Mouse (Mus musculus): ENCODE data around the gene Pkig. TPM values are rescaled to one million over a fixed set of nuclear protein-coding genes. Genes with fewer than 3 reads are reported as not detected.

Gene Pkig
- total RNA-seq, 2 experiments from 2014 or later, result 86.8 to 92.5 TPM

- DNase-seq, result no peak
Observed at GRCm38 (mm10) chr2:163712473-163712872, 54.3 kb downstream of the Pkig start.

- DNase-seq, result no peak
Observed at GRCm38 (mm10) chr2:163712874-163713273, 54.7 kb downstream of the Pkig start.

DNA sequence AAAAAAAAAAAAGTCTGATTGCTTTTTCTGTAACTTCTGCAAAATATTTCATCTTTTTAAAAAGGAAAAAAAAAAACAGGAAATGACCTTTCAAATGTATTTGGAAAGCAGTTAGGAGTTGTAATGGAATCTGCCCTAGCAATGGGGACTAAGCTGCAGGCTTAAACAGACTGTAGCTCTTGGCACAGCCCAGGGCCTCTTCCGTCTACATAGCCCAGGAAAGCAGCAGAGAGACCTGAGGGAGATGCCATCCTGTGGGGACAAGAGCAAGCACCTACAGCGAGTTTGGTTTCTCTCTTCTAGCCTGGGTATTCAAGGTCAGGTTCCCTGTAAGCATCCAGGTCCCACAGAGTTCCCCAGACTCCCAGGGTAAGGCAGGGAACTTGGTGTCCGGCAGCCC lies 55.2 kb downstream of the Pkig start:
- no peak for DNase-seq

DNA sequence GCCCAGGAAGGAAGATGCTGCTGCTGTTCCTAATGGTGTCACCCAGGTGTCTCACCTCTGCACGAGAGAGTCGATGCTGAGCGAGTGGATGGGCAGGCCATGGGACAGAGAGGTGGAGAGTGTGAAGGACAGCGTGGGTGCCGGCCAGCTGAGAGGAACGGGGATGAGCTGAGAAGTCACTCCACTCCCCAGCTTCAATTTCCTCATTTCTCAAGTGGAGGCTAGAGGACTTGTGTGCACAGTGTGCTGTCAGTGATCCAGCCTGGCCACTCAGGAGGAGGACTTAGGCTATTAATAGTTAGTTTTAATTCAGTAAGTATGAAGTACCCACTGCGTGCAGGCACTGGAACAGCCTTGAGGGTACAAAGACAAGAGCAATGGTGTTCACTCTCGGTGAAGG lies 58.3 kb downstream of the Pkig start:
- no peak for DNase-seq

DNA sequence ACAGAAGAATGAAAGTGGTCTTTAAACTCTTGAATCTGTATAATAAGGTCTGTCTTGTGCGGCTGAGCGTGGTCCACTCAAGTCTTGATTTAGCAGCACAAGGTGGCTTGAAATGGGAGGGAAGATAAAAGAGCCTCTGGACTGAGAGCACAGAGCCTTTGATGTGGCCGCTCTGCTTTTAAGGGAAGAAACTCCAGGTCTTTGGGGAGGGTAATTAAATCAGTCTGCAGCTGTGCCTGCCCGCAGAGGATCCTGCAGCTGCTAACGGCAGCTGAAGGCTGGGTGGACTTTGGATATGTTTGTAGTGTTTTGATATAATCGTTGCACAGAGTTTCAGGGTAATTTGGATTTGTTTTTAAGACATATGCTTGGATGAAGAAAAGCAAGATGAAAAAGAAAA lies 58.7 kb downstream of the Pkig start:
- DNase-seq, result no peak

DNA sequence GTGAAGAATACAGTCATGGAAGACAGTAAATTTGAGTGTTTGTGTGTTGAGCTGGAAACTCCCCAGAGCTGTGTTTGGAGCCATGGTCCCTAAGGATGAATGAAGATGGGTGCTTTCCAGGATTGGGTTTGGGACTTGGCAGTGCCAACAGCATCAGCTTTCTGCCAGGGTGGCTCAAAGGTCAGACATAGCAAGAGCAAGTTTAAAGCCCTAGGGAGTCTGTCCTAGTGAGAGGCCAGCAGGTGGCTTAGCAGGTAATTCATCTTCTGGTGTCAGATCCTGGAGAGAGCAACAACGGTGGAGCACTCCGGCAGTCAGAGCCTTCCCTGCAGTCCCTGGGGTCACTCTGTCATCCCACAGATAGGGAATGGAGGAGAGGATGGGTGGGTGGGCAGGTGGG lies 60.3 kb downstream of the Pkig start:
- DNase-seq, result no peak

- DNase-seq, result peak; percentile 77 to 79
Observed at GRCm38 (mm10) chr2:163718951-163719603, 60.9 kb downstream of the Pkig start.

DNA sequence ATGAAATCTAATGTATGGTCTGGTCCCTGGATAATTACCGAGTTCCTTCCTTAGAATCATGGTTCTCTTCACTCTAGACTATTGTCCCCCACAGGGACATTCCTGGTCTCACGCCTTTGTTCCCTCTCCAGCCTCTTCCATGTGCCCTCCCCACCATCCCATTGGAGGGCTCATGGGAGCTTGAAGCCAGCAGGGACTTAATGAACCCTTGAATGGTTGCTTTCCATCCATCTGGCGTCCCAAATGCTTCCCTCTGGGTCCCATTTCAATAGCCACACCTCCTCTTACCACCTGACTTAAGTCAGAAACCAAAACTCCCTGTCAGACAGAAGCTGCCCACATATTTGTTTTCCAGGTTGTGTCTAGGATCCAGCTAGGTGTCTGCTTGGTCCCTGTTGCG lies 61.4 kb downstream of the Pkig start:
- no peak for DNase-seq

GRCm38 (mm10) chr2:163722550-163722949 lies 64.4 kb downstream of the Pkig start:
- DNase-seq, result peak; percentile 61 to 62

DNA sequence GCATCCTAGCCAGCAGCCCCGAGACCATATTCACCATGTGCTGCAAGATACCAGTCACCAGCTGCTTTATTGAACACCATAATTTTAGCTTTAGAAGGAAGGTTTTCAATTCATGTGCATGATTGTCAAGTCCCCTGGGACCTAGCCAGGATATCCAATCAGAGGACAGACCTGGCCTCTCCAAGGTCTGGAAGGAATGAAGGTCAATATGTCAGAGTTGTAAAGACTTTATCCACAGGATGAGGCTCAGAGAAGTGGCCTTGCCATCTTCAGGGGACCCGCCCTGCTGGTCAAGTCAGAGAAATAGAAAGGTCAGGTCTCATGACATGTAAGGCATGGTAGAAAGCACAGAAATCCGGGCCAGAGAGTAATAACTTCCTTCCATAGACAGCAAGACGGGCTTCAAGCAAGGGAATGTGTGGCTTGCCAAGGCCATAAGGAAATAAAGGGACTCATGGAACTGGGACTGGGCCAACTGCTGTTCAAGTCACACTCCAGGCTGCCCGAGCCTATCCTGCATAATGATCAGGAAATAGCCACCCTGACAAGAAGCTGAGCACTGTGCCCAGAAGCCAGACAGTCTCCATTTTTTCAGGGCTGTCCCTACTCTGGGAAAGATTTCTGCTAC lies 68.7 kb downstream of the Pkig start:
- no peak for DNase-seq

GRCm38 (mm10) chr2:163728300-163728699 lies 70.1 kb downstream of the Pkig start:
- DNase-seq, result no peak

GRCm38 (mm10) chr2:163732021-163732420 lies 73.8 kb downstream of the Pkig start:
- no peak for DNase-seq

DNA sequence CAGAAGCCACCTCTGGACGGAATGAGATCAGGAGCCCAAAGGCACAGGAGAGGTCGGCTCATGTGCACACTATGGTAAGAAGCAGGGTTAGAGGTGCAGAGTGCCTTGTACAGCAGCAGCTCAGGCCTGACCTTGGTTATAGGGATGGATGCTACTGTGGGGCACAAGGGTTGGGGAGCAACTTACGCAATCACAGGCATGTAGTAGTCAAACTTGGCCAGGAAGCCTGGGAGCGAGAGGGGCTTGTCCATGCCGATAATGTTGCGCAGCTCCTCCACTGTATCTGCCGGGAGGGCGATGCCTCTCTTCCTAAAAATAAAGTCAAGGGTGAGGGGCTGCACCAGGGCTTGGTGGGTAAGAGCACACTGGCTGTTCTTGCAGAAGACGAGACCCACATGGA lies 77.0 kb downstream of the Pkig start:
- no peak for DNase-seq

DNA sequence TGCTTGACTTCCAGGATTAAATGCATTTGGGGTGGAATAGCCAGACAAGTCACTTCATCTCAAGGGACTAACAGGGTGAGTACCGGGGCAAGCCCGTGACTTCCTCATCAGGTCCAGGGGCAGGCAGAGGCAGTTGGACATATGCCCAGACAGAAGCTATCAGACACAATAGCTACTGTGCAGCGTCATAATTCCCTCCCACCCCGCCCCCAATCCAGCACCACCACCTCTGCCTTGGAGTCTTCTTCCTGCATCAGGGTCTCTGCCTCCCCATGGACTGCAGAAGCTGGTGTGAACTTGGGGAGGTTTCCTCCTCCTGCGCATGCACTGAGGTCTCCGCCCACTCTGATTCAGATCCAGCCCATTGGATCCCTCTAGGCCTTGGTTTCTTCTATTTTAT lies 77.8 kb downstream of the Pkig start:
- DNase-seq, result no peak

GRCm38 (mm10) chr2:163742656-163743055 lies 84.5 kb downstream of the Pkig start:
- DNase-seq, result no peak

- no peak for DNase-seq
Observed at GRCm38 (mm10) chr2:163743357-163743756, 85.2 kb downstream of the Pkig start.

- DNase-seq, result no peak
Observed at GRCm38 (mm10) chr2:163744801-163745570, 86.8 kb downstream of the Pkig start.

DNA sequence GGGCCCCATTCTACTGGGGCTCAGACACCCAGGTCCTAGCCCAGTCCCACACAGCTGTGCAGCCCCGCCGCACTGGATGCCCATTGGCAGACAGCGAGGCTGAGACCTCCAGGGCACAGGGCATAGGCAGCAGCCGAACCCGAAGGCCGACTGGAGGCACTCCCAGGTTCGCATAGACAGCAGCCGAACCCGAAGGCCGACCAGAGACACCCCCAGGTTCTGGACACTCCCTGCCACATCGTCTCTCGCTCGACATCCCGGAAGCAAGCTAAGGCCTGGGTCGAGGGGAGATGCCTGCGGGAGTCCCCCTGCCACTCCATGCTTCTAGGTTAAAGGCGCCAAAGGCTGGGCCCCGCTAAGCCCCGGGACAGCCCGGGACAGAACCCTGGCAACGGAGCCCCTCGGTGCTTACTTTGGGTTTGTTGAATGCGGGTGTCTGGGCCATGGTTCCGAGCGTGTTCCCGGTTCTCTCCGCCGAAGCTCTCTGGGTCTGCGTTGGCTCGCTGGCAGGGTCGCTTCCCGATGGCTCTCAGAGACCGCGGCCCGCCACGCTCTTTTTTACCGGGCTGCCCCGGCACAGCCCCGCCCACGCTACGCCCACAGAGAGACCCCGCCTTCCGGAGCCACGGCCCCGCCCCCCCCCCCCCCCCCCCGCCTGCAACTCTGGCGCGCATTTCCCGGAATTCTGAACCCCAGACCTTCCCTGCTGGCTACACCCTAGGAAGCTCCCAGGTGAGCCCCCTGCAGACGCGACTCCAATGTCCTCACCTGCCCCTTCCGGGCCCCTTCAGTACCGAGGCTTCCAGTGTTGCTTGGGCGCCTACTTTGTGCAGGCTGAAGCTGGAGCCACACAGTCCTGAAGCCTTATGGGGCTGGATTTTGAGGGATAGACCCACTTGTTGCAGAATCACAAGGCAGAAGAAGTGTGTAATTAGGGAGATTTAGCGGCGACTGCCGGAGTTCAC lies 91.7 kb downstream of the Pkig start, which contains the start of gene Ada:
Gene Ada, minus strand, starts transcription at position 593 of the 965 bp plus-strand sequence.
- DNase-seq, result peak in 1 of 2 experiments; percentile 23

DNA sequence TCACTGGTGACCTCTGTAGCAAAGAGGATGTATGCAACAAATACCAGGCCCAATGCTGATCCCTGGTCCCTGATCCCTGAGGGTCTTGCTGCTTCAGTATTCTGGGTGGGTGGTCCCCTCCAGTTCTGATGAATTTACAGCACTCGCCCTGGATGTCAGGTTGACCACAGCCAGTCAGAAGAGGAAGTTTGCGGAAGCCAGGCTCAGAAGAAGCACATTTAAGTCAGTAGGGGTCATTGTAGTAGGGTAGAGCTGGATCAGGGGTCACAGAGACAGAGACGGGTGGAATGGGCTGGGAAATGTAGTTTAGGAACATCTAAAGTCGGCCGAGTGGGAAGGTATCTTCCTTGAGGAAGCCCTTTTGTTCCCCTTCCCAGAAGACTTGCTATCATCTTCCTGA lies 96.0 kb downstream of the Pkig start:
- DNase-seq, result no peak

GRCm38 (mm10) chr2:163756723-163757122 lies 98.5 kb downstream of the Pkig start:
- DNase-seq, result no peak

DNA sequence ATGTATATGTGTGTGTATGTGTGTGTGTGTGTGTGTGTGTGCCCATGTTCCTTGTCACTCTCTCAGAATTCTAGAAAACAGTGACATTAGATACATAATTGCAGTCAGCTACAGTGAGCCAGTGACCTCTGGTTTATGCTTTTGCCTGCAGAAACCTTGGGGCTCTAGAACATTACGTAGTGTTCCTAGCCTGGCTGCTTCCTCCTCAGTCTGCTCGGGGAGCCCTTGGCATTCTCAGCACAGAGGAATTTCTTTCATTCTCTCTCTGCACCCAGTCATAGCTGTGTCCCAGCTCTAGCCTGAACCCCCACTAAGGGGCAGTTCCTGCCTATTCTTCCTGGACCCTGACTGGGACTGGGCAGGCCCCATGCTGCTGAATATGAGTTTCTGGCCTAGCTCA lies 100.0 kb downstream of the Pkig start:
- DNase-seq, result no peak

DNA sequence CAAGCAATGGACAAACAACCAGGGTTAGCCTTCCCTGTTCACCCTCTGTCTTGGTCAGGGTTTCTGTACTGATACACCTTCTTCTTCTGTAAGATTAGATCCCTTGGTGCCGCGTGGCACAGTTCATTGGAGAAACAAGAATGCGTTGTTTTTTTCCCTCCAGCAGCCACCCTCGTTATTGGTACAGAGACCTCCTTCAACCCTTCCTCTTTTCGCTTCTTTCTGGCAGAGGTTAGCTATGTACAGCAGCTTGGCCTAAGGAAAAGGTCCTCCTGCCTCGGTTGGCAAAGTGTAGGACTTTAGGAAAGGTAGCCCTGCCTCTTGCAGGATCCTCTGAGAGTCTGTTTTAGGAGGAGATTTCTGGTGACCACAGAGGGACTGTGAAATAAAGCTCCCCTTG lies 102.4 kb downstream of the Pkig start:
- DNase-seq, result no peak
